Mouse (Mus musculus) olfactory bulb, adult 2 months (tissue): Measurements from ENCODE around the gene Sctr.

ENCODE experiments used
- CTCF ChIP-seq: fragments of 200-500 bp; IDR thresholded peaks from 2 replicates; pipeline ENCODE4 v1.5.1; 2012; ENCODE audit warnings: low read depth, mild to moderate bottlenecking, low read length, moderate library complexity; ENCODE audit not compliant: insufficient read depth
- POLR2A ChIP-seq: fragments of 200-500 bp; IDR thresholded peaks from 2 replicates; pipeline ENCODE4 v1.6.1; 2012; ENCODE audit warnings: mild to moderate bottlenecking, low read depth, low read length, moderate library complexity; ENCODE audit not compliant: insufficient read depth

- TF ChIP-seq CTCF, result no peak
- no peak for TF ChIP-seq POLR2A
Measured at GRCm38 (mm10) chr1:119957716-119958222, 48.9 kb upstream of the Sctr start.
